Mouse (Mus musculus): ENCODE data around the gene Naa50.
A peak's percentile ranks its signal among the peaks of the same experiment; 100 is the strongest.

DNA sequence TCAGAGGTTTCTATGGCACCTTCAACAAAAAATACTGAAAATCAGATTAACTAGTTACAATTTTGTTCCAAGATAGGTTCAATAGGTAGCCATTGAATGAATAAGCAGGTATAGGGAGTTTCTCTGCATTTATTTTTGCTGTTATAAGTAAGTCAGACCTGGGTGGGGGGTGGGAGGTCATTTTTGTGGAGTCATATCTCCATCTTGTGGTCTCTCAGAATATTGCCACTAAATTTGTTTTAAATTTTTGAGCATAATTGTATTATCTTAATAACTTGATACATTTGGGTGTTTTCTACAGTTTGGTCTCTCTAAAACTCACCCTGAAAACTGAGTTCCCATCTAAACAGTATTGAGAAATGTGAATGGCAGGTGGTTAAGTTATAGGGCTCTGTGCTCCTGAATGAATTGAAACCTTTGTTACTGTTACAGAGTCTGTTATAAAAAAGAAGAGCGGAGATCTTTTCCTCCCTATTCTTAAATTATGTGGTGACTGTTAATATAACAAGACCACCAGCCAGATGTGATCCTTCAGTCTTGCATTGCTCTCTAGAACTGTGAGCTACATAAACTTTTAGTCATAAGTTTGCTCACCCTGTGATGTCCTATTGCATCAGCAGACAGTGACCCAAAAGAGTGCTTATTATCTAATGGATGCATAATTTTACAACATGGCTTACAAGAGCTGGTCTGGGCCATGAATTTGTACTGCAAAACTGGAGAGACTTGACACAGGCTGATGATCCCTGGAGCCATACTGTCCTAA lies 9.6 kb downstream of the Naa50 start:
- TF ChIP-seq CTCF (IDR thresholded peaks at IDR 0.05; ENCODE audit: low read depth): peak; percentile 18; the same call in 1 of the 2 replicates
- no peak for TF ChIP-seq EP300 (IDR thresholded peaks at IDR 0.05; ENCODE audit: low read depth)

Measured in liver, embryonic 14.5 days (tissue).